Mouse (Mus musculus) right cerebral cortex, adult 2 months (tissue): ENCODE data around the gene Serpinb9f.
"Not testable (repeated sequence)": the region's sequence is repeated elsewhere in the genome, so short reads cannot be mapped to it uniquely, and the experiment has no call there.

Experiments
- DNase-seq, 2 experiments: peaks; one replicate each; pipeline ENCODE4 v3.0.0; 2021 to 2022; ENCODE audit warnings: low spot score in 2 of 2

The Serpinb9f gene

GRCm38 (mm10) chr13:33323777-33324176, at the start of gene Serpinb9f:
Serpinb9f (plus strand) TSS chr13:33324077.
- not testable (repeated sequence) for DNase-seq

- not testable (repeated sequence) for DNase-seq
Observed at GRCm38 (mm10) chr13:33308631-33309030, 15.2 kb upstream of the Serpinb9f start.

- not testable (repeated sequence) for DNase-seq
Observed at GRCm38 (mm10) chr13:33356666-33357065, 32.8 kb downstream of the Serpinb9f start.
